Mouse (Mus musculus): ENCODE data around the gene Apol7b. TPM values are rescaled to one million over a fixed set of nuclear protein-coding genes. Genes with fewer than 3 reads are reported as not detected.
"Not testable (repeated sequence)": the region's sequence is repeated elsewhere in the genome, so short reads cannot be mapped to it uniquely, and the experiment has no call there.

Apol7b gene
- total RNA-seq (2014; fragmentation: Nextera tagmentation) (2.3 TPM in 1 of 2 replicates, not detected in the other), total RNA-seq (2017) (not detected in 2 replicates)

DNA sequence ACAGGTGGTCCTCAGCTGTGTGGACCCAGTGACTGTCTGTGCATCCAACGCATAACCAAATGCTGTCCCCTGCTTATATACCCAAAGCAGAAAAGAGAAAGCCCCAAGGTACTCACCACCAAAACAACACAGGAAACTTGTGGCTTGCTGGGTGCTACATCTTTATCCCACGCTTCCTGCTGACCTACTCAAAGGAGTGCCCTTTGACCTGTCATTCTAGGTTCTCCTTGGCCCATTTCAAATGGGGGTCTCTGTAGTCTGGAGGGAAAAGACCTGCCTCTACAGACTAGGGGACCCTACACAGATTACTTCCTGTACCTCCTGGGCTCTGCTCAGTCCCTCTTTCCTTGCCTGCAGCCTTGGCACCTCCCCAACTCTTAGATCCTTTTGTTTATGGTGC lies at the start of gene Apol7b:
Gene Apol7b, minus strand, starts transcription at position 101 of the 400 bp plus-strand sequence.
- not testable (repeated sequence) for ATAC-seq (replicated peaks; ENCODE audit: low FRiP score, low TSS enrichment, poor library complexity, severe bottlenecking)

DNA sequence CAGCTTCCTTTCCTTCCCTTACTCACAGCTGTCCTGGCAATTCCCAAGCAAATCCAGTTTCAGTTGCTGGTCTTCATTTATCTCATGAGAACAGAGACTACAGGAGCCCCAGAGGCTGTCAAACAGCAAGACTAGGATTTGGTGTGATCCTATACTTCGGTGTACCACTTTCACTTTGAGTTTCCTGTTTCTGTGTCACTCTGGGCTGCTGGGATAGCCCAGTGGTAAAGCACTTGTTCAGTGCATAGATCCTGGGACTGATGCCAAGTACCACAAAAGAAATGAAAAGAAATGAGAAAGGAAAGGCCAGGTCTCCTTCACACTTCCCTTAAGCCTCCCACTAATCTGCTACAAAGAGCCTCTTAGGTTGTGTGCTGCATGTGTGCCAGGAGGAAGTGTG lies 47.4 kb upstream of the Apol7b start:
- not testable (repeated sequence) for ATAC-seq (replicated peaks; ENCODE audit: low FRiP score, low TSS enrichment, poor library complexity, severe bottlenecking)

DNA sequence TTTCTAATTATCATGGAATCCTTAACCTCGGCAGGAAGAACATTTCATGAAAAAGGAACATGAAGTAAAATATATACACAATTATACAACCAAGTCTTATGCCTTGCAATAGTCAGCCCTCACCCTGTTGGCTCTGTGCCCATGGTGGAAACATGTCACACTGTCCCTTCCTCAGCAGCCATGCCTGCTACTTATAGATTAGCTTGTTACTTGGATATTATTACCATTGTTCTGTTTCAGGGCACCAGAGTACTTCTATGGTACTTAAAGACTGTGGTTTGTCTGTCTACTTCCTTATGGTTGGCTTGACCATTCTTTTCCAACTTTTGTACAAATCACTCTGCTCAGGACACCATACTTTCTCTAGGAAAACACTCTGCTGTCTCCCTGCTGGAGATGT lies 45.9 kb upstream of the Apol7b start:
- ATAC-seq (replicated peaks; ENCODE audit: low FRiP score, low TSS enrichment, poor library complexity, severe bottlenecking): not testable (repeated sequence)

DNA sequence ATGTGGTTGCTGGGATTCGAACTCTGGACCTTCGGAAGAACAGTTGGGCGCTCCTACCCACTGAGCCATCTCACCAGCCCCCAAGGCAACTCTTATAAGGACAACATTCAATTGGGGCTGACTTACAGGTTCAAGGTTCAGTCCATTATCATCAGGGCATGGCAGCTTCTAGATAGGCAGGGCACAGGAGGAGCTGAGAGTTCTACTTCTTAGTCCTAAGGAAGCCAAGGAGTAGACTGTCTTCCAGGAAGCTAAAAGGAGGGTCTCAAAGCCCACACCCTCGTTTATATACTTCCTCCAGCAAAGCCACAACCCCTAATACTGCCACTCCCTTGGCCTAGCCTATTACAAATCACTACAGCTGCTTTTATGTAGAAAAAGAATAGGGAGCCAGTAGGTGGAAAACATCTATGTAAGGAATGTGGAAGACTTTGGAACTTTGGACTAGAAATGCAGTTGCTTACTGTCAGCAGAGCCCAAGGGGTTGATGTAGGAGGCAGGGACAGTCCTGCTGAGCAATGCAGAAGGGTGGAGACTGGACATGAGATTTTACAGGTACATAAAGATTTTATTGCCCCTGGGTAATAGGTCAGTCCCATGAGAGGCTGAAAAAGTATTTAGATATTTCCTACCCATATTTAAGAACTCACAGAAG lies 35.0 kb upstream of the Apol7b start:
- no peak for ATAC-seq (replicated peaks; ENCODE audit: low FRiP score, low TSS enrichment, poor library complexity, severe bottlenecking)

DNA sequence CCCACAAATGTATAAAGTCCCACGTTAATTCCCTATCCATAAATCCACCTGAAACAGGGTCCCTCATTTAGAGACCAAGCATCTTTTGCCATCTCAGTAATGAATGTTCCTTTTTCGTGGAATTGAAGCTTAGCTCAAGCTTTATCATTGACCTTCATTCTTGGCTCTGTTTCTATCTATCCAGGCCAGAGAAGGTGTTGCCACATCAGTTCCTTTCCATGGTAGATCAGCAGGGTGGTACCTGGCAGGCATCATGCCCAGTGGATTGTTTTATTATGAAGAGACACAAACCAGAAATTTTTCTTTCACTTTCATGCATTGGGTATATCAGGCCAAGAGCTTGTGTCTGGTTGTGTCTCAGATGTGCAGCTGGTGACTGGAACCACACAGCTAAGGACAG lies 29.4 kb upstream of the Apol7b start, which contains the start of gene Apol10a:
Gene Apol10a, plus strand, starts transcription at position 355 of the 400 bp plus-strand sequence.
- ATAC-seq (replicated peaks; ENCODE audit: low FRiP score, low TSS enrichment, poor library complexity, severe bottlenecking): not testable (repeated sequence)

DNA sequence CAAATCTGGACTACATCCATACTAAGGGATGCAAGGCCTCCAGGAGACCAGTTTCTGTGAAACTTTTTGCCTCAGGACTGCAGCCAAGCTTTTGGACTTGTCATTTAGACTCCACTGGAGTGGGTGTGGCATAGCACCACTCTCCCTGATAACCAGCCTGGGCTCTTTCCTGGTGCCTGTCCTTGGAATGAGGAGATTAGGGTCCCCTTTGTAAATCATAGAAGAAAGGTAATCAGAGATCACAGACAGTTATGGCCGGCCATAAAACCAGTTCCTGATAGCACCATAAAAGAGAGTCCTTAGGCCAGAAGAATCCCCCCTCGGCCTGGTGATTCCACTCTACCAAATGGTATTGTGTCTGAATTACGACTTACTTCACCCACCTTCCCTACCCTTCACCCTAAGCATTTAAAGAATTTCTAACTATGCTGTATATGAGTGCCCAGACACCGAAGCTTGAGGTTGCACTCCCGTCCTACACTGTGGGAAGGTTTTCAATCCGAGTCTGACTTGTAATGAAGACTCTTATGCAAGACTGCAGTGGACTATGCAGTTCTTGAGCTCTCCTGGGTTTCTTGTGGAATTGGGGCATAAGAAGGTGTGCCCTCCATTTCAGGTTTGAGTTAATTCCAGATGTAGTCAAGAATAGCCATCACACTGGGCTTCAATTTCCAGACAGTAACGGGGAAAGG lies 27.6 kb upstream of the Apol7b start:
- ATAC-seq (replicated peaks; ENCODE audit: low FRiP score, low TSS enrichment, poor library complexity, severe bottlenecking): not testable (repeated sequence)

DNA sequence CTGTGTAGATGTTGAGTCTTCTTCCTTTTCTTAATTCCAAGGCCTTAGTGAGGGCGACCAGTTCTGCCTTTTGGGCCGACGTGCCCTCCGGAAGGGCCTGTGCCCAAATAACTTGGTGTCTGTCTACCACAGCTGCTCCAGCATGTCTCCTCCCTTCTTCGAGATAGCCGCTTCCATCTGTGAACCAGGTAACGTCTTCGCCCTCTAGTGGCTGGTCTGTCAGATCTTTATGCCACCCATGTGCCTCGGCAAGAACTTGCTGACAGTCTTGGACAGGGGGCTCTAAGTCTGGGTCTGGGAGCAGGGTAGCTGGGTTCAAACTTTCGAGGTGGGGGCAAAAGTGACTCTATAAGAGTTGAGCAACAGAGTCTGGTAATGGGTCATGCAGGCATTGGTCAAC lies 2.6 kb upstream of the Apol7b start:
- not testable (repeated sequence) for ATAC-seq (replicated peaks; ENCODE audit: low FRiP score, low TSS enrichment, poor library complexity, severe bottlenecking)

DNA sequence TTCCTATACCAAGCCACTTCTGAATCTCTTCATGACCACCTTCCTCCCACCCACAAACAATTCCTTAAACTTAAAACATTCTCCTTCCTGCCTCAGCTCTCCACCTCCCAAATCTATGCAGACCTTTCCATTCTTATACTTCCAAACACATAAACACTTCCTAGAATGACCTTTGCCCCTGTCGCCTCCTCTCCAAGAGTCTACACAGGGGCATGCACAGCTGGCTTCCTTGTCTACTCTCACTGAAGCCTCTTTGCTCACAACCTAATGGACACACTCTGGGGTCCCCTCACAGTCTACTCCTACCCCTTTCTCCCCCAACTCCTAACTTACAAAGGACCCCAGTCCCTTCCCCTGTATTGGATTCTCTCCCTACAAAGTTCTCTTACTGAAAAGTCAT lies 1.6 kb downstream of the Apol7b start:
- ATAC-seq (replicated peaks; ENCODE audit: low FRiP score, low TSS enrichment, poor library complexity, severe bottlenecking): not testable (repeated sequence)

DNA sequence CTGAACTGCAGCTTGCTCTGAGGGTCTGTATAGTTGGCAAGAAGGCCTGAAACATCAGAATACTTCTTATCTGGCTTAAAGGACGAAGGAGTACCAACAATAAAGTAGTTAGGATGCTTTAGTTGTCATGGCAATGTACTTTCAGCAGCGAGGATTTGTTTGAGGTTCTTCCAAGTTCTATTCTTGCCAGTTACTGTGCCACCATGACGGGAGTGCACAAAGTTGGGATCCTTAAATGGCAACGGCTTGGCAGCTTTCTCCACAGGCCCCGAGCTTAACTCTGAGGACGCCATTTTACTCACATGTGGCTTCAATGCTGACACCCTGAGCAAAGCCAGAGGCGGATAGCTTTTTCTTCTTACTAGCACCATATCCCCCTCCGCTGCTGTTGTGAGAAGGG lies 2.5 kb downstream of the Apol7b start:
- not testable (repeated sequence) for ATAC-seq (replicated peaks; ENCODE audit: low FRiP score, low TSS enrichment, poor library complexity, severe bottlenecking)

DNA sequence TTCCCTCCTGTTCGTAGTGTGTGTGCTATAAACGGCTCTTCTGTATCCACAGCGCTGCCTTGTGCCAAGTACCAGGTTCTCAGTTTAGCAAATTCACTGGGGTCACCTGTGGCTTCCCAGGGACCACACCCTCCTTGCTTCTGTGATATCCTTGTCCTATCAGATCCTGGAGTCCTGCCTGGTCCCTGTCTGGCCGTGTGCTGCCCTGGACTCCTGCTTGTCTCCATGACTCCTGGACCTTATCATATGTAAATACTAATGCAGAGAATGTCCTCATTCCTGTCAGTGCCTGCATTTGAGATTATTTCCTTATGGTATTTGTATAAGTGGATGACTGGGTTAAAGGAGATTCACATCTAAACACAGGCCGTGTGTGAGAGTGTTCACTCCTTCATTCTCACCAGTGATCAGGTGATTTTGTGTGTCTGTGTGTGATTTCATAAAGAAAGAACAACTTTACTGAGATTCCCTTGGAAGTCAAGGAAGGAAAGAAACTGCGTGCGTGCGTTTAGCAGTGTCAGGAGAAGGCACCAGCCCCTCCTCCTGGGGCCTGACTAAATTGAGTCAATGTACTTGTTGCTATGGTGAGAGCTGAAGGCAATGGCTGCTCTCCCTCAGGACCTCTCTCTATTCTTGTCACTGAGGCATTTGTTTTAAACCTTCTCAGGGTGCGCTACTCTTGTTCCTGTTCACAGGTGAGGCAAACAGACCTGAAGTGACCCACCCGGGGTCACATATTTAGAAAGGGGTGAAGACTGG lies 18.4 kb downstream of the Apol7b start:
- not testable (repeated sequence) for ATAC-seq (replicated peaks; ENCODE audit: low FRiP score, low TSS enrichment, poor library complexity, severe bottlenecking)

DNA sequence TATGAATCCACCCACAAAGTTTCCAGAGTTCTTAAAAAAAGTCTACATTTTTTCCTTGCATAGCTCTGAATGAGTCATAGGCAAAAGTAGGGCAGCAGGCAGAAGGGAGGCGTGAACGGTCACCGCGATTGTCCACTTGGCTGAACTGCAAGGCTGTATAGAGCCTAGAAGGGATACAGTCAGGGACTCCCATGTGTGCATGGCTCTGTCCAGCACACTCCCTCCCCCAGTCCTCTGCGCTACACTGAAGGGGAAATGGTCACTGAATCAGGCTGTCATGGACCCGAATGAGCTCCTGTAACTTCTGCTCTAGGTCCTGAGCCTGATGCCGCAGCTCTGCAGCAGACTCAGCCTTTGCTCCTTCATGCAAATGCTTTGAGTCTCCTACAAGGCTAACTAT lies 24.4 kb downstream of the Apol7b start:
- not testable (repeated sequence) for ATAC-seq (replicated peaks; ENCODE audit: low FRiP score, low TSS enrichment, poor library complexity, severe bottlenecking)

DNA sequence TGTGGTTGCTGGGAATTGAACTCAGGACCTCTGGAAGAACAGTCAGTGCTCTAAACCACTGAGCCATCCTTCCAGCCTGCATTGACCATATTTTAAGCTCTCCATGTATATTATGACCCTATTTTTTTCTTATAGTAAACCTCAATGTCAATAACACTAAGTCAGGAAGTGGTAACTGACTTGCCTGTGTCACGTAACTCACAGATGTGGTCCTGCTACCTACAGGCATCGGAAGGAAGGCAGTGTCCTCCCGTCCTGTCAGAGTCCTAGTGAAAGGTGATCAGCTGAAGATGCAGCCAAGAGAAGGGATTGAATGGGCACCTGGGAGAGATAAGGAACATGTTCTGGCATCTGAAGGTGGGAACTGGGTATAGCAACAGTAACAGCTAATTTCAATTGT lies 27.6 kb downstream of the Apol7b start:
- not testable (repeated sequence) for ATAC-seq (replicated peaks; ENCODE audit: low FRiP score, low TSS enrichment, poor library complexity, severe bottlenecking)

DNA sequence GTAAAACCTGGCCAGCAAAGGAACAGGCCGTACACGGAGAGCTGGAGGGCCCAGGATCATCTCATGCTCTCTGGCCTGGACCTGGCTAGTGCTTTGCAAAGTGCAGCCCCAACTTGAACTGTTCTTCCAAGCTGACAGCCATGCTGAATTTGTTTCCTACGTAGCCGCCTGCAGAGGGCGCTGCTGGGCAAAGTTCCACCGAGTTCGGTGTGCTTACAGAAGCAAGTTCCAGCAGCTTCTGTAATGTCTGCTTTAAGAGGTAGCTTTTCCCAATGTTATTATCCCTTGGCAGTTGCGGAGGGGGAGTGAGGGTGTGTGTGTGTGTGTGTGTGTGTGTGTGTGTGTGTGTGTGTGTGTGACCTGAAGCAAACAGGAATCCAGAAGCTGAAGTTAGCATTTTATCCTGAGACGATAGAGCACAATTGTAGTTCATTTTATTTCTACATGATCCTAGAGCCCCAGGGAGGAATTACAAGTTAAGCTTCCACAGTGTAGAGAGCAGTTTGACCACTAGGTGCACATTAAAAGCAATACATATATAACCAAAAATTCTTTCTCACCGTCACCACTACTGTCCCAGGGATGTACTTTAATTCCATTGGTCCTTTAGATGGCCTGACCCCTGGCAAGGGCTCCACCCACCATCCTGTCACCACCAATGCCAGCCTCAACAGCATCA lies 30.5 kb downstream of the Apol7b start:
- peak; percentile 53; the same call in 1 of the 2 replicates for ATAC-seq (replicated peaks; ENCODE audit: low FRiP score, low TSS enrichment, poor library complexity, severe bottlenecking)

DNA sequence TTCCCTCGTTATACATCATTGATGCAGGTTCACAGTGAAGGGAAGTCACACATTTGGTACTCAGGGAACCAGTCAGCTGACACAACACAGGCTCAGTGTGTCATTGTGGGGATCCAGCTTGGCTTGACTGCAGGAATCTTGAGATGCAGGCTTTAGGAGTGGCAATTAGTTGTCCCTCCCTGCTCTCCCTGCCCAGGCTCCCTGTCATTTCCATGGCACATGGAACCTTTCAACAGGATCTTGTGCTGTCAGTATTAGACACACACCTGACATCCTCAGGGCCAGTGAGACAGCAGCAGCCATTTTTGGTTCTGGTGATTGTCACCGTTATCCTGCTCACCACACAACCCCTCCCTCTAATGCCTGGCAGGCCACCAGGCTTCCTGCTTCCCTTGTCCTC lies 31.6 kb downstream of the Apol7b start:
- not testable (repeated sequence) for ATAC-seq (replicated peaks; ENCODE audit: low FRiP score, low TSS enrichment, poor library complexity, severe bottlenecking)

DNA sequence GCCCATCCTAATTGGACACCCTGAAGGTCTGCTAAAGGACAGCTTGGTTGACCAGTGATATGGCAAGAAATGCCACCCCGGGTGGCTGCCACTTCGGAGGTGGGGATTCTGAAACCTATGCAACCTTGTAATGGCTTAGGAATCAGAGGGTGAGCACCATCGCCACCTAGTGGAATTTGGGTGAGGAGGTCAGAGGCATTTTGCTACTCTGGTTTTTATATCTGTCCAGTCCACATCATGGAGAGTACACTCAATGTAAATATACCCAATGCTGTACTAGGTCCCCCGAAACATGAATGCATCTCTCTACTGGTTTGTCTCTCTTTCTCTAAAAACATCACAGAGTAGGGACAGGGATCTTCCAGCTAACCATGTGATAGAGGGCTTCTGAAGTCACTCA lies 34.6 kb downstream of the Apol7b start:
- 0 out of 2 replicates have a peak, but pooled peaks have one; percentile 60 for ATAC-seq (replicated peaks; ENCODE audit: low FRiP score, low TSS enrichment, poor library complexity, severe bottlenecking)

DNA sequence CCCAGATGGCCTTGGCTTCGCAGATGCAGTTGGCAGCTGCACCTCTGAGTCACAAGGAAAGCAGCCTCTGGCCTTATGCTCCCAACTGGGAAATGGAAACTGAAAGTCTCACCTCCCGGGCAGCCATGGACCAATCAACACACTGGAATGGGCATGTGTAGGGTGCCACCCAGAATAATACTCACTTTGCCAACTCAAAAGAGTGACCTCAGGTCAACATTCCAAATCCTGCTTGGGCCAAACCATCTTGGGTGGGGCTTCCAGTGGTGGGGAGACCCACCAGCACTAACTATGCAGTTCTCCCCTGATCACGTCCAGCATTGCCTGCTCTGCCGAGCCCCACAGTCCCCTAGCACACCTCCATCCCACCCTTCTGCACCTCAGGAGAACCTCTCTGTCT lies 36.3 kb downstream of the Apol7b start, which contains the start of gene Apol9a:
Gene Apol9a, minus strand, starts transcription at position 101 of the 400 bp plus-strand sequence.
- not testable (repeated sequence) for ATAC-seq (replicated peaks; ENCODE audit: low FRiP score, low TSS enrichment, poor library complexity, severe bottlenecking)

DNA sequence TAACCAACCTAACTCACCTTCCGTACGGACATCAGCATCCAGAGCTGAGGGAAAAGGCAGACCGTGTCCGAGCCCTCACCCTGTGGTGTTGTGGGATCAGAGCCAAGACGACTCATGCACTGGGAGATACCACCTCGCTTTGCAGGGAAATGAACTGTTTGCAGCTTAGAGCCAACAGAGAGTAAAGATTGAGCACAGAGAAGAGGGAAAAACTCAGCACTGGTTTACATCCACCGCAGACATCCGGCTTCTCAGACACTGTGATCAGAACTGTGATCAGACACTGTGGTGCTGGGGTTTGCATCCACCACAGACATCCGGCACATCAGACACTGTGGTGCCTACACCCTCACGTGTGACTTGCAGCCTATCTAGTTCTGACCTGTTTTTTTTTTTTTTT lies 40.9 kb downstream of the Apol7b start:
- ATAC-seq (replicated peaks; ENCODE audit: low FRiP score, low TSS enrichment, poor library complexity, severe bottlenecking): not testable (repeated sequence)

DNA sequence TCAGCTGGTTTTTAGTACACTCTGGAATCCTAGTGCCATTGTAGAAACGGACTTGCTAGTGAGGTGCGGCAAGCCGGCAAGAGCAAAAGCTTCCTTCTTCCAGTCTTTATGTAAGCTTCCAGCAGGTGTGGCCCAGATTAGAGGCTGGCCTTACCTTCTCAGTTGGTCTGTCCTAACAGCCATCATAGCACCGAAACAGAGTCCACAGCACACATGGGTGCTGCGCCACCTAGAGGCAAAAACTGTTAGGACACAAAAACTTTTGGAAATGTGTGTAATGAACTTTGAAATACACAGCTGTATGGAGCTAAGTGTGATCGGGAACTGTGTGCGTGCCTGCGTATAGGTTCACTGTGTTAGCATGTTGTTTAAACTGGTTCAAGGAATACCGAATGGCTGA lies 48.3 kb downstream of the Apol7b start, which contains the start of gene Apol7a:
Gene Apol7a, minus strand, starts transcription at position 84 of the 400 bp plus-strand sequence.
- not testable (repeated sequence) for ATAC-seq (replicated peaks; ENCODE audit: low FRiP score, low TSS enrichment, poor library complexity, severe bottlenecking)

DNA sequence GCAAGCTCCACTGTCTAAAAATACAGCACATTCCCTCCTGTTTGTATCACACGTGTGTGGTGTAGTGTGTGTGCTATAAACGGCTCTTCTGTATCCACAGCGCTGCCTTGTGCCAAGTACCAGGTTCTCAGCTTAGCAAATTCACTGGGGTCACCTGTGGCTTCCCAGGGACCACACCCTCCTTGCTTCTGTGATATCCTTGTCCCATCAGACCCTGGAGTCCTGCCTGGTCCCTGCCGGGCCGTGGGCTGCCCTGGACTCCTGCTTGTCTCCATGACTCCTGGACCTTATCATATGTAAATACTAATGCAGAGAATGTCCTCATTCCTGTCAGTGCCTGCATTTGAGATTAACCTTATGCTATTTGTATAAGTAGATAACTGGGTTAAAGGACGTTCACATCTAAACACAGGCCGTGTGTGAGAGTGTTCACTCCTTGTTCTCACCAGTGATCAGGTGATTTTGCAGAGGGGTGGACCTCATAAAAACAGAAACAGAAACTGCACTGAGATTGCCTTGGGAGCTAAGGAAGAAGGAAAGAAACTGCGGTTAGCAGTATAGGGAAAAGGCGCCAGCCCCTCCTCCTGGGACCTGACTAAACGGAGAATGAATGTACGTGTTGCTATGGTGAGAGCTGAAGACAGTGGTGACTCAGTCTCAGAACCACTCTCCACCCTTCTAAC lies 49.7 kb downstream of the Apol7b start:
- not testable (repeated sequence) for ATAC-seq (replicated peaks; ENCODE audit: low FRiP score, low TSS enrichment, poor library complexity, severe bottlenecking)
